Mouse (Mus musculus) liver, embryonic 14.5 days (tissue): Measurements from ENCODE around the gene Msi2. TPM values are rescaled to one million over a fixed set of nuclear protein-coding genes. Genes with fewer than 3 reads are reported as not detected.

ENCODE experiments used
- ATAC-seq: fragments of 200-750 bp; cut with Nextera tagmentation; 2 replicates; pipeline ENCODE4 v1.8.0; 2017; ENCODE audit warnings: moderate number of reproducible peaks, mild to moderate bottlenecking, moderate library complexity; ENCODE audit not compliant: insufficient read depth
- DNase-seq, 3 experiments: peaks; one replicate each; pipeline ENCODE4 v3.0.0-alpha.2; 2012 to 2013; ENCODE audit warnings: low read depth in 3 of 3, low spot score in 3 of 3
- H3K27ac ChIP-seq: fragments of 300-500 bp; sonication (generic); 2 replicates; pipeline ENCODE4 v1.5.1; 2014; ENCODE audit warnings: moderate library complexity, mild to moderate bottlenecking, control low read depth, inconsistent platforms
- H3K27me3 ChIP-seq: fragments of 300-500 bp; sonication (generic); 2 replicates; pipeline ENCODE4 v1.6.1; 2014; ENCODE audit warnings: mild to moderate bottlenecking, low read length, moderate library complexity; ENCODE audit not compliant: control insufficient read depth, insufficient read depth
- H3K36me3 ChIP-seq: fragments of 300-500 bp; sonication (generic); replicated peaks from 2 replicates; pipeline ENCODE4 v1.6.1; 2014; ENCODE audit warnings: low read depth; ENCODE audit not compliant: control insufficient read depth, insufficient read depth
- H3K4me1 ChIP-seq, 2 experiments: fragments of 200-500 bp in 1 of 2; fragments of 300-500 bp in 1 of 2; sonication (generic) in 1 of 2; replicated peaks; 2 replicates each; pipeline ENCODE4 v1.6.1; 2012 to 2014; ENCODE audit warnings: antibody characterized with exemption in 1 of 2, inconsistent platforms in 1 of 2, low read length in 1 of 2; ENCODE audit not compliant: control insufficient read depth in 2 of 2, insufficient read depth in 2 of 2
- H3K4me2 ChIP-seq: fragments of 300-500 bp; sonication (generic); 2 replicates; pipeline ENCODE4 v1.6.1; 2014; ENCODE audit warnings: low read depth, mild to moderate bottlenecking, control low read depth, moderate library complexity
- H3K4me3 ChIP-seq, 2 experiments: fragments of 200-500 bp in 1 of 2; fragments of 300-500 bp in 1 of 2; sonication (generic) in 1 of 2; 2 replicates each; pipeline ENCODE4 v1.5.1; 2012 to 2014; ENCODE audit warnings: low read depth in 2 of 2, low read length in 2 of 2, mild to moderate bottlenecking in 2 of 2, control low read depth in 1 of 2, inconsistent platforms in 1 of 2, moderate library complexity in 1 of 2; ENCODE audit not compliant: insufficient read depth in 1 of 2
- H3K9ac ChIP-seq: fragments of 300-500 bp; sonication (generic); replicated peaks from 2 replicates; pipeline ENCODE4 v1.6.1; 2014; ENCODE audit warnings: mild to moderate bottlenecking, control low read depth, moderate library complexity
- H3K9me3 ChIP-seq: fragments of 300-500 bp; sonication (generic); 2 replicates; pipeline ENCODE4 v1.6.1; 2016; ENCODE audit warnings: low read length, mixed read lengths; ENCODE audit not compliant: control insufficient read depth
- CTCF ChIP-seq: IDR thresholded peaks from 2 replicates; pipeline ENCODE4 v1.5.1; 2016; ENCODE audit warnings: antibody characterized with exemption, low read depth, control low read depth
- EP300 ChIP-seq: IDR thresholded peaks from 2 replicates; pipeline ENCODE4 v1.6.1; 2016; ENCODE audit warnings: antibody characterized with exemption, low read depth
- WGBS: fragments of 180-500 bp; shearing (Covaris S2); extraction: QIAGEN DNeasy Blood & Tissue Kit; methylation state at CpG from one replicate; pipeline ENCODE4 v1.1.7; 2014; ENCODE audit not compliant: insufficient replicate concordance; 5-methylcytosine and 5-hydroxymethylcytosine counted together
- polyA plus RNA-seq, 2 experiments: library from polyadenylated mRNA; depleted of rRNA in 1 of 2; stranded (reverse) in 1 of 2; unstranded in 1 of 2; fragments of >200 nt; fragmentation: Nextera tagmentation in 1 of 2; extraction: Ambion mirVana in 1 of 2; gene quantifications; 2 replicates each; pipeline versions ENCODE4 v1.2.1 to v1.2.3; 2012 to 2014

Gene Msi2
- polyA plus RNA-seq, 2 experiments: 2.1 to 6.2 TPM

DNA sequence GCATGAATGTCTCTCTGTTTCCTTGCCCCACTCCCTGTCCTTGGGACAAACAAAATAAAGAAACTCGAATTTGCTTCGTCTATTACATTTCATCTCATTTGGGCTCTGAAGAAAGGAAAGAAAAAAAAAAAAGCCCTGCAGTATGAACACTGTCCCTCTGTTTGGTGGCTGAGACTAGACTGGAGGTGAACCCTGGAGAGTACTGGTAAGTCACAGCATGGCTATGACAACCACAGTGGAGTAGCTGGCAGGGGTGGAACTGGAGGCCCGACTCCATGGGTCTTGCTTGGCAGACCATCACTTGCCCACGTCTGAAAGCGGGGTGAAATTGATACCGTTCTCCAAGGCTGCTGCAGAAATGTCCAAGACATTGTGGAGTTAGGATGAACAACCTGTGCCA is 71.8 kb downstream of the Msi2 start:
- Histone ChIP-seq H3K4me3 (no peak overlapping the region), H3K9me3 (no peaks in the 10 kb centered on the region), H3K4me1 (0 out of 4 replicates have a peak, but pooled peaks cover 0 to 1% of the 10 kb centered on the region in 2 experiments), H3K36me3 (no peaks in the 10 kb centered on the region), H3K4me2 (no peak overlapping the region), H3K27me3 (no peaks in the 10 kb centered on the region), H3K27ac (no peak overlapping the region), H3K9ac (no peak overlapping the region)
- WGBS: 78% methylated on average over 6 of the region's 6 CpGs
- DNase-seq (no peak), ATAC-seq (no peak)
- TF ChIP-seq CTCF (no peak), EP300 (no peak)

DNA sequence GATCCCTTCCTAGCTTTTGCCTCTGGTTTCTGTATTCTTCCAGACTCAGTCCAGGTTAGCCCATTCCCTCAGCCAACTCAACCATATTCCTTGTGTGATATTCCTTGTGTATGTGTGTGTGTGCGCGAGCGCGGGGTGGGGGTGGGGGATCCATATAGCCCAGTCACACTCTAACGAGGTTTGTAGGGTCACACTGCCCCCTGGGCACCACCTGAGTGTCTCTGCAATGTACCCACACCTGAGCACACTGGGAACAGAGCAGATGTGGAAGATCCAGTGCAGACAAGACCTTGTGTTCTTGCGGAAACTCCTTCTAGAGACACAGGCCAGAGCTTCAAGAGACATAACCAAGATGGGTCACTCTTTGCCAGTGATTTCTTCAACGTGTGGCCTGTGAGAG is 72.5 kb downstream of the Msi2 start:
- Histone ChIP-seq H3K36me3 (no peaks in the 10 kb centered on the region), H3K4me3 (no peak overlapping the region), H3K27ac (no peak overlapping the region), H3K4me2 (no peak overlapping the region), H3K9ac (no peak overlapping the region), H3K27me3 (no peaks in the 10 kb centered on the region), H3K4me1 (0 out of 4 replicates have a peak, but pooled peaks cover 0 to 1% of the 10 kb centered on the region in 2 experiments), H3K9me3 (no peaks in the 10 kb centered on the region)
- no peak for TF ChIP-seq CTCF
- no peak for TF ChIP-seq EP300
- DNase-seq: no peak
- WGBS: 71% methylated on average over 7 of the region's 7 CpGs
- no peak for ATAC-seq

DNA sequence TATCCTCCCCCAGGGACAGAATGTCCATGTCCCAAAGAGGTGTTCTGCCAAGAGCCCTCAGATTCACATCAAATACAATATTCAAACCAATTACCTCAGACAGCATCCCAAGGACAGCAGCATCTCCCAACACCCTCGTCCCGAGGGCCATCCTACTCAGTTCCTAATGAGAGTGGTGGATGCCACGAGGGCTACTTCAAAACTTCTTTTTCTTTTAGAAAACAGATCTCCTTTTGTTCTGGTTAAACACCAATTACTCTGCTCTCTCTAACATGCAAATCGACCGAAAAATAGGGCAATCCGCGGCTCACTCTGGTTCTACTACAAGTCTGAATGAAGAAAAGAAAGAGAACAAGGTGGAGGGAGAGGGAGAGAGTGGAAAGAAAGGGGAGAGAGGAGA is 73.6 kb downstream of the Msi2 start:
- Histone ChIP-seq H3K9me3 (no peaks in the 10 kb centered on the region), H3K36me3 (no peaks in the 10 kb centered on the region), H3K9ac (no peak overlapping the region), H3K27me3 (no peaks in the 10 kb centered on the region), H3K4me3 (no peak overlapping the region), H3K4me2 (no peak overlapping the region), H3K4me1 (0 out of 4 replicates have a peak, but pooled peaks cover 0 to 1% of the 10 kb centered on the region in 2 experiments), H3K27ac (no peak overlapping the region)
- DNase-seq: no peak
- ATAC-seq: no peak
- 66% methylated on average over 7 of the region's 7 CpGs for WGBS
- no peak for TF ChIP-seq CTCF
- TF ChIP-seq EP300: no peak

DNA sequence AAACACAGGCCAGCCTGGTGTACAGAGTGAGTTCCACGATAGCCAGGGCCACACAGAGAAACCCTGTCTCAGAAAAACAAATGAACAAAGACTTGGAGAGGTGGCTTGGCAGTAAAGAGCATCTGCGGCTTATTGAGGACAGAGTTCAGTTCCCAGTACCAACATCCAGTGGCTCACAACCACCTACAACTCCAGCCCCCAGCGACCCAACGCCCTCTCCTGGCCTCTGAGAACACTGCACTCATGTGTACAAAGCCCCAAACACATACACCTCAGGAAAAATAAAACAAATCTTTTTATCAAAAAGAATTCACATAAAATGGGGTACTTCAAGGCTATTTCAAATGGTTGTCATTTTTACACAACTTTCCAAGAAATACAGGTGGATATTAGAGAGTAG is 78.5 kb downstream of the Msi2 start:
- peaks cover 0 to 11% of the 10 kb centered on the region in 2 experiments; a peak in 2 of 4 replicates for H3K4me1 ChIP-seq
- no peaks in the 10 kb centered on the region for H3K27me3 ChIP-seq
- H3K4me3 ChIP-seq: no peak overlapping the region
- H3K36me3 ChIP-seq: no peaks in the 10 kb centered on the region
- no peak overlapping the region for H3K27ac ChIP-seq
- ATAC-seq (no peak), DNase-seq (no peak)
- H3K9me3 ChIP-seq: no peaks in the 10 kb centered on the region
- H3K4me2 ChIP-seq: no peak overlapping the region
- no peak overlapping the region for H3K9ac ChIP-seq
- no peak for TF ChIP-seq EP300
- peak; percentile 44; the same call in 1 of the 2 replicates for TF ChIP-seq CTCF
- 54% methylated on average over 4 of the region's 4 CpGs for WGBS

DNA sequence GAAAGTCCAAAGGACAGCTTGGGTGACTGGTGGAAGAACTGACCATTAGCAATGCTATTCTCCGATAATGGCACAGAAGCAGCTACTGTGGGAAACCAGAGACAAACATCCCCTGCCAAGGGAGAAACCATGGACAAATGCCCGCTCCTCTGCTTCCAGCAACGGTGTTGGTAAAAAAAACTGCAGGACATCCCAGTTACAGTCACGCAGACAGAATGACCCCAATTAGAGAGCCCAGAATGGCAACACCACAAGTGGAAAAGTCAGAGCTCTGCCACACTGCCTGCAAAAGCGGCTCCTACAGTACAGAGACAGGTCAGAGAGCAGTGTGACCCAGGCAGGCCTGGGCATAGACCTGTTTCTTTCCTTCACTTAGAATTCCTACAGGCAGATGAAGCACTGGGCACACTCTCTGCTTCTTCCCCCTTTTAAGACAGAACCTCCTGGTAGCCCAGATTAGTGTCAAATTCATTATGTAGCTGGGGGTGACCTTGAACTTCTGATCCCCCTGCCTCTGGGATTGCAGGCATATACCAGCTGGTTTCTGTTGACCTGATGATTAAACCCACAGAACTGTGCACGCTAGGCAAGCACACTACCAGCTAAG is 79.3 kb downstream of the Msi2 start:
- DNase-seq (no peak), ATAC-seq (no peak)
- no peak overlapping the region for H3K27ac ChIP-seq
- H3K9me3 ChIP-seq: no peaks in the 10 kb centered on the region
- H3K4me1 ChIP-seq: peaks cover 0 to 11% of the 10 kb centered on the region in 2 experiments; a peak in 2 of 4 replicates
- WGBS: 75% methylated on average over 6 of the region's 6 CpGs
- no peak overlapping the region for H3K9ac ChIP-seq
- no peak overlapping the region for H3K4me3 ChIP-seq
- TF ChIP-seq EP300 (no peak), CTCF (no peak)
- H3K36me3 ChIP-seq: no peaks in the 10 kb centered on the region
- H3K4me2 ChIP-seq: no peak overlapping the region
- H3K27me3 ChIP-seq: no peaks in the 10 kb centered on the region
